Comparison of ENCODE assay signal across 8 mouse cellular contexts in genomic region chr2:25262291-25262767, GRCm38 (mm10). TPM values are rescaled to one million over a fixed set of nuclear protein-coding genes. Genes with fewer than 3 reads are reported as not detected.
DNase-seq lines count a peak whose midpoint lies in the region; ATAC-seq and TF ChIP-seq lines count a peak whose summit lies in the region.

Tprn (plus strand) TSS chr2:25262618.

- TF ChIP-seq POLR2A in cortical plate, adult 2 months (IDR thresholded peaks at IDR 0.05; ENCODE audit: extremely low read depth, insufficient read depth, low read length) = peak; percentile 77; the same call in 1 of the 2 replicates

- DNase-seq in gastrocnemius, adult 8-10 months (ENCODE audit: low spot score in 2 of 2) = peak; percentile 89 to 92
- peak; percentile 86 for DNase-seq in hindlimb bud, embryonic 11.5 days (ENCODE audit: extremely low spot score, low read depth, low spot score)
- peak; percentile 76 to 98 for DNase-seq in left cerebral cortex, adult 8-10 months (ENCODE audit: low spot score in 2 of 2)
- peak; percentile 96 to 99 for DNase-seq in right cerebral cortex, postnatal 10 days (ENCODE audit: low spot score in 2 of 2)
- DNase-seq in urinary bladder, postnatal 25 days (ENCODE audit: low spot score) = peak; percentile 85

- H3K36me3 ChIP-seq in megakaryocyte, embryonic 14.5 days (replicated peaks; ENCODE audit: low read length) = peaks cover 20% of the 10 kb centered on the region

- H3K4me1 ChIP-seq in cortical plate, adult 2 months (ENCODE audit: control insufficient read depth, insufficient read depth, low read length) = peaks cover 7% of the 10 kb centered on the region
- H3K4me1 ChIP-seq in megakaryocyte, embryonic 14.5 days = peaks cover 69% of the 10 kb centered on the region

- peak within 1 kb of the TSS; percentile 44 for H3K27ac ChIP-seq in cortical plate, adult 2 months (ENCODE audit: insufficient read depth, low read length)

- TF ChIP-seq CTCF in cortical plate, adult 2 months (IDR thresholded peaks at IDR 0.05; ENCODE audit: extremely low read depth, insufficient read depth, low read length) = no peak

- peak within 1 kb of the TSS; percentile 27 for H3K4me3 ChIP-seq in cortical plate, adult 2 months (ENCODE audit: insufficient read depth, low read length)
- peak within 1 kb of the TSS; percentile 96 for H3K4me3 ChIP-seq in megakaryocyte, embryonic 14.5 days (replicated peaks)

- H3K27me3 ChIP-seq in megakaryocyte, embryonic 14.5 days (replicated peaks) = no peaks in the 10 kb centered on the region

- ATAC-seq in activated CD4-positive, CD25-positive, alpha-beta regulatory T cell, adult 4 months = peak; percentile 96

- no peaks in the 10 kb centered on the region for H3K9me3 ChIP-seq in megakaryocyte, embryonic 14.5 days

RNA-seq across cellular contexts. Expression of gene Tprn, which starts in this region (rescaled TPM):
- 10 to 100 TPM in 1 of 2 experiments, 1 to 10 TPM in 1; 5.5 to 12.4 TPM for polyA plus RNA-seq in activated CD4-positive, CD25-positive, alpha-beta regulatory T cell, adult 4 months (2017; shearing (Covaris generic))
- 14.0 and 22.0 TPM in 2 replicates for polyA plus RNA-seq in cortical plate, adult 2 months (2012; rRNA removed)
- total RNA-seq in gastrocnemius, adult 8-10 months (2022) = 1 to 10 TPM; 2.0 to 5.3 (median 2.6) TPM
- 10 to 100 TPM; 26.5 to 30.6 (median 28.6) TPM for total RNA-seq in left cerebral cortex, adult 8-10 months (2022)
- polyA plus RNA-seq in megakaryocyte, embryonic 14.5 days (2012; ENCODE audit: insufficient read depth, low replicate concordance) = 11.9 and 12.9 TPM in 2 replicates

Comparison
In these comparisons a context has a peak if more than half of its experiments do, and no peak if none do; other contexts are left out.
1. Peak in every context shown above with its lines: DNase-seq, ATAC-seq, H3K4me3 ChIP-seq and H3K27ac ChIP-seq.
2. RNA of gene Tprn (total RNA-seq): 26.5 to 30.6 TPM in left cerebral cortex, adult 8-10 months; 2.0 to 5.3 TPM in gastrocnemius, adult 8-10 months; every median in the first group is over 4 times any median in the second.